Mouse (Mus musculus) neural tube, embryonic 13.5 days (tissue): Measurements from ENCODE around the gene Lrig1. TPM values are rescaled to one million over a fixed set of nuclear protein-coding genes. Genes with fewer than 3 reads are reported as not detected.
A peak's percentile ranks its signal among the peaks of the same experiment; 100 is the strongest.

ENCODE experiments used
- ATAC-seq: fragments of 200-750 bp; cut with Nextera tagmentation; 2 replicates; pipeline ENCODE4 v1.8.0; 2017; ENCODE audit warnings: low read depth, mild to moderate bottlenecking, moderate TSS enrichment, moderate library complexity
- H3K27ac ChIP-seq: fragments of 300-500 bp; sonication (generic); replicated peaks from 2 replicates; pipeline ENCODE4 v1.5.1; 2015; ENCODE audit warnings: moderate library complexity, mild to moderate bottlenecking, inconsistent platforms
- H3K27me3 ChIP-seq: fragments of 300-500 bp; sonication (generic); 2 replicates; pipeline ENCODE4 v1.6.1; 2015; ENCODE audit warnings: mild to moderate bottlenecking, inconsistent platforms
- H3K36me3 ChIP-seq: fragments of 300-500 bp; sonication (generic); 2 replicates; pipeline ENCODE4 v1.6.1; 2015; ENCODE audit warnings: mild to moderate bottlenecking, inconsistent platforms
- H3K4me1 ChIP-seq: fragments of 300-500 bp; sonication (generic); replicated peaks from 2 replicates; pipeline ENCODE4 v1.6.1; 2015; ENCODE audit warnings: inconsistent platforms
- H3K4me2 ChIP-seq: fragments of 300-500 bp; sonication (generic); 2 replicates; pipeline ENCODE4 v1.6.1; 2015; ENCODE audit warnings: inconsistent platforms, mild to moderate bottlenecking, moderate library complexity
- H3K4me3 ChIP-seq: fragments of 300-500 bp; sonication (generic); 2 replicates; pipeline ENCODE4 v1.5.1; 2015; ENCODE audit warnings: mild to moderate bottlenecking, inconsistent platforms
- H3K9ac ChIP-seq: fragments of 300-500 bp; sonication (generic); 2 replicates; pipeline ENCODE4 v1.6.1; 2015; ENCODE audit warnings: moderate library complexity, mild to moderate bottlenecking, inconsistent platforms
- H3K9me3 ChIP-seq: fragments of 300-500 bp; sonication (generic); 2 replicates; pipeline ENCODE4 v1.6.1; 2016; ENCODE audit warnings: inconsistent platforms
- WGBS: fragments of 180-500 bp; shearing (Covaris S2); methylation state at CpG from one replicate; pipeline ENCODE4 v1.1.7; 2015; 5-methylcytosine and 5-hydroxymethylcytosine counted together
- polyA plus RNA-seq: library from polyadenylated mRNA; unstranded; fragments of >200 nt; fragmentation: Nextera tagmentation; extraction: Ambion mirVana; gene quantifications from 2 replicates; pipeline ENCODE4 v1.2.1, GENCODE M21; 2015

The Lrig1 gene
- polyA plus RNA-seq, 1 experiment from 2014 or later = 12.9 TPM

- no peaks in the 10 kb centered on the region for H3K27me3 ChIP-seq
- no peak overlapping the region for H3K9ac ChIP-seq
- no peak for ATAC-seq
- no peaks in the 10 kb centered on the region for H3K36me3 ChIP-seq
- peaks cover 15% of the 10 kb centered on the region for H3K4me1 ChIP-seq
- H3K9me3 ChIP-seq = no peaks in the 10 kb centered on the region
- H3K27ac ChIP-seq = no peak overlapping the region
- H3K4me2 ChIP-seq = 0 out of 2 replicates have a peak overlapping the region, but pooled peaks have one; percentile 3
- H3K4me3 ChIP-seq = no peak overlapping the region
- 25% methylated on average over 13 of the region's 13 CpGs for WGBS
Measured at GRCm38 (mm10) chr6:94714815-94715644, 15.1 kb upstream of the Lrig1 start.

GRCm38 (mm10) chr6:94709832-94710231 lies 9.9 kb upstream of the Lrig1 start:
- no peak overlapping the region for H3K9ac ChIP-seq
- H3K9me3 ChIP-seq = no peaks in the 10 kb centered on the region
- H3K36me3 ChIP-seq = no peaks in the 10 kb centered on the region
- H3K27ac ChIP-seq = no peak overlapping the region
- H3K27me3 ChIP-seq = no peaks in the 10 kb centered on the region; the same call in 1 of the 2 replicates
- WGBS = 55% methylated on average over 3 of the region's 3 CpGs
- peaks cover 5% of the 10 kb centered on the region; the same call in 1 of the 2 replicates for H3K4me1 ChIP-seq
- H3K4me2 ChIP-seq = no peak overlapping the region
- ATAC-seq = no peak
- no peak overlapping the region for H3K4me3 ChIP-seq

- H3K4me2 ChIP-seq = no peak overlapping the region
- H3K27ac ChIP-seq = no peak overlapping the region
- no peaks in the 10 kb centered on the region for H3K36me3 ChIP-seq
- no peaks in the 10 kb centered on the region for H3K9me3 ChIP-seq
- H3K27me3 ChIP-seq = no peaks in the 10 kb centered on the region; the same call in 1 of the 2 replicates
- H3K4me1 ChIP-seq = peaks cover 6% of the 10 kb centered on the region; the same call in 1 of the 2 replicates
- ATAC-seq = no peak
- H3K4me3 ChIP-seq = no peak overlapping the region
- WGBS = 76% methylated on average over 1 of the region's 1 CpGs
- no peak overlapping the region for H3K9ac ChIP-seq
Measured at GRCm38 (mm10) chr6:94709150-94709549, 9.2 kb upstream of the Lrig1 start.

DNA sequence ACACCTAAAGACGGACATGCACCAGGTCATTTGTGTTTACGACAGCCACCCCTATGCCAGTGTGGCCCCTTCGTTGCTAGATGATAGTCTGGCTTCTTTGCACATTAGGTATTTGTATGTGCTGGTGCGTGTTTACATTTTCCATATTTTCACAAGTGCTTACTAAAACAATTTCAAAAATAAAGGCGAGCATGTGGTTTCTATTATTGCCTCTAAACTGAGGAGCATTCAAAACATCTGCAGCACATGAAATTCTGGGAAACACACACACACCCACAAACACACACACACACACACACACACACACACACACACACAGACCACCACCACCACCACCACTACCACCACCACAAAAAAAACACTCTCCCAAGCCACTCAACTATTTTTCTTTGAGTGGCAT lies 7.3 kb upstream of the Lrig1 start:
- whole genome bisulfite sequencing = 85% methylated on average over 5 of the region's 5 CpGs
- no peak overlapping the region for H3K9ac ChIP-seq
- no peaks in the 10 kb centered on the region; the same call in 1 of the 2 replicates for H3K27me3 ChIP-seq
- H3K4me3 ChIP-seq = no peak overlapping the region
- peaks cover 6% of the 10 kb centered on the region; the same call in 1 of the 2 replicates for H3K4me1 ChIP-seq
- H3K4me2 ChIP-seq = no peak overlapping the region
- ATAC-seq = no peak
- no peaks in the 10 kb centered on the region for H3K36me3 ChIP-seq
- no peaks in the 10 kb centered on the region for H3K9me3 ChIP-seq
- H3K27ac ChIP-seq = no peak overlapping the region

DNA sequence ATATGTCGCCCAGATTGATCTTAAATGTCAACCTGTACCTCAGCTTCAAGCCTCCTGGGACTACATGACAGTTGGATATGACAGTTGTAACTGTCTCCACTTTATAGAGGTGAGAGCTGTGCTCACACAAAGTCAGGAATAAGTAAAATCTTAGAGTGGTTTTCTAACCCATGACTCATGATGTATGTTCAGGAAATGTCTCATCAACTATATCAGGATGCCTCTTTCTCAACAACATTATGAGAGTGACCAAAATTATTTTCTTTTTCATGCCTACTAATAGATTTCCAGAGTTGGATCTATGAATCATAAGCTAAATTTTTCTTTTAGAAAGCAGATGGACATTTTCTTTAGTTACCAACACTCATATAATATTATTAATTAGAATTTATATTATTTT lies 6.0 kb upstream of the Lrig1 start:
- no peaks in the 10 kb centered on the region for H3K9me3 ChIP-seq
- peaks cover 16% of the 10 kb centered on the region for H3K4me1 ChIP-seq
- 75% methylated on average over 1 of the region's 1 CpGs for WGBS
- H3K27ac ChIP-seq = no peak overlapping the region
- H3K4me3 ChIP-seq = no peak overlapping the region
- no peak overlapping the region for H3K4me2 ChIP-seq
- no peak overlapping the region for H3K9ac ChIP-seq
- no peak for ATAC-seq
- no peaks in the 10 kb centered on the region for H3K36me3 ChIP-seq
- H3K27me3 ChIP-seq = peaks cover 5% of the 10 kb centered on the region

DNA sequence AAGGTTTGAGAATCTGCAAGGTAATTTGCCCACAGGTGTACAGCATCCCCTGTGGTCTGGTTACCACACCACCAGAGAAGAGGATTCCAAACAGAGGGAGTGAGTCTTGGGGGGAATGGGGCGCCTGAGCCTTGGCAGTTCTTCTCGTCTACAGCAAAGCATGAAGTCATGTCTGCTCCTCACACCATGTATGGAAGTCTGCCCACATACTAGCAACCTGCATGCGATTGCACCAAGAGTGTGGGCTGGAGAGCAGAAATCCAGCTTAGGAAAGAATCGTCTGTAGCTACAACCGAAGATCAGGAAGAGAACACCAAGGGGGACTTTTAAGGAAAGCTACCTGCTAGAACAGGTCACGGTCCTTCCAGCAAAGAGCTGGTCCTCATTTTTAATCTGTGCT lies 3.0 kb upstream of the Lrig1 start:
- Histone ChIP-seq H3K27ac (no peak overlapping the region), H3K36me3 (no peaks in the 10 kb centered on the region), H3K4me2 (no peak overlapping the region), H3K4me3 (no peak overlapping the region), H3K9ac (no peak overlapping the region), H3K4me1 (peaks cover 35% of the 10 kb centered on the region), H3K27me3 (peaks cover 5% of the 10 kb centered on the region), H3K9me3 (no peaks in the 10 kb centered on the region)
- ATAC-seq = no peak
- 95% methylated on average over 6 of the region's 6 CpGs for WGBS

DNA sequence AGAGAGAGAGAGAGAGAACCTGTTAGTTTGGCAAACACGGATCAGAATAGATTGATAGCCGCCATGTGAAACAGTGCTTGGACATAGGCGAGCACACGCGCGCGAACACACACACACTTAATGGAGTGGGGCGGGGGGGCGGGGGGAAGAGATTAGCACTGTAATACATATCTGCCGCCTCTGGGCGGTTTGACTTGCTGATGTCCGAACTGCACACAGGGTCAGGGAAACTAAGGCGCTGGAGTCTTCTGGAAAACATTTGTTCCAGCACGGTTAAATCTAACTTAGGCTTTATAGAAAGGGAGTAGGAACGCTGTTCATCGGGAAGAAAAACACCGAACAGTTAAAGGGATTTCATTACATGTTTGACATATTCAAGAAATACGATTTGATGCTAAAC lies 1.1 kb upstream of the Lrig1 start:
- Histone ChIP-seq H3K4me3 (peak overlapping the region; percentile 97), H3K36me3 (no peaks in the 10 kb centered on the region), H3K9ac (peak overlapping the region; percentile 47), H3K4me2 (peak overlapping the region; percentile 93), H3K27ac (peak overlapping the region; percentile 49; the same call in 1 of the 2 replicates), H3K27me3 (peaks cover 5% of the 10 kb centered on the region; the same call in 1 of the 2 replicates), H3K9me3 (no peaks in the 10 kb centered on the region), H3K4me1 (peaks cover 54% of the 10 kb centered on the region)
- no peak for ATAC-seq
- 3% methylated on average over 18 of the region's 18 CpGs for WGBS

GRCm38 (mm10) chr6:94700612-94701011 lies 654 bp upstream of the Lrig1 start:
- Histone ChIP-seq H3K4me3 (peak overlapping the region; percentile 97), H3K27me3 (peaks cover 5% of the 10 kb centered on the region; the same call in 1 of the 2 replicates), H3K27ac (peak overlapping the region; percentile 49; the same call in 1 of the 2 replicates), H3K4me1 (peaks cover 58% of the 10 kb centered on the region), H3K4me2 (peak overlapping the region; percentile 93), H3K9me3 (no peaks in the 10 kb centered on the region), H3K36me3 (no peaks in the 10 kb centered on the region), H3K9ac (peak overlapping the region; percentile 47)
- peak; percentile 29; the same call in 1 of the 2 replicates for ATAC-seq
- WGBS = under 1% methylated on average over 8 of the region's 8 CpGs

- peaks cover 5% of the 10 kb centered on the region; the same call in 1 of the 2 replicates for H3K27me3 ChIP-seq
- peak overlapping the region; percentile 97 for H3K4me3 ChIP-seq
- WGBS = under 1% methylated on average over 63 of the region's 95 CpGs
- peak; percentile 76 for ATAC-seq
- H3K4me2 ChIP-seq = peak overlapping the region; percentile 93
- peaks cover 64% of the 10 kb centered on the region for H3K4me1 ChIP-seq
- no peaks in the 10 kb centered on the region for H3K9me3 ChIP-seq
- no peaks in the 10 kb centered on the region for H3K36me3 ChIP-seq
- peak overlapping the region; percentile 90 for H3K27ac ChIP-seq
- peak overlapping the region; percentile 97 for H3K9ac ChIP-seq
Measured at GRCm38 (mm10) chr6:94699173-94699987, 578 bp downstream of the Lrig1 start.

- H3K4me3 ChIP-seq = peak overlapping the region; percentile 97
- H3K9ac ChIP-seq = peak overlapping the region; percentile 97
- H3K36me3 ChIP-seq = no peaks in the 10 kb centered on the region
- 3% methylated on average over 11 of the region's 11 CpGs for WGBS
- peak overlapping the region; percentile 90 for H3K27ac ChIP-seq
- H3K27me3 ChIP-seq = peaks cover 5% of the 10 kb centered on the region; the same call in 1 of the 2 replicates
- H3K9me3 ChIP-seq = no peaks in the 10 kb centered on the region
- peaks cover 71% of the 10 kb centered on the region for H3K4me1 ChIP-seq
- H3K4me2 ChIP-seq = peak overlapping the region; percentile 93
- no peak for ATAC-seq
Measured at GRCm38 (mm10) chr6:94698509-94699172, 1.3 kb downstream of the Lrig1 start.

- peaks cover 84% of the 10 kb centered on the region for H3K4me1 ChIP-seq
Measured at GRCm38 (mm10) chr6:94697423-94697822, 2.5 kb downstream of the Lrig1 start.

More at GRCm38 (mm10) chr6:94697423-94697822, 2.5 kb downstream of the Lrig1 start:
- H3K9me3 ChIP-seq = no peaks in the 10 kb centered on the region
- no peak for ATAC-seq
- H3K4me2 ChIP-seq = peak overlapping the region; percentile 93
- peak overlapping the region; percentile 97 for H3K4me3 ChIP-seq
- H3K9ac ChIP-seq = peak overlapping the region; percentile 97
- WGBS = 41% methylated on average over 1 of the region's 1 CpGs
- no peak overlapping the region for H3K27ac ChIP-seq
- H3K36me3 ChIP-seq = no peaks in the 10 kb centered on the region
- peaks cover 5% of the 10 kb centered on the region; the same call in 1 of the 2 replicates for H3K27me3 ChIP-seq
